Mouse (Mus musculus) right cerebral cortex, postnatal 14 days (tissue): ENCODE measurements around the gene Tlr6.
A peak's percentile ranks its signal among the peaks of the same experiment; 100 is the strongest.

Experiments used
- DNase-seq: peaks from one replicate; pipeline ENCODE4 v3.0.0; 2022

Gene Tlr6

GRCm38 (mm10) chr5:64959843-64960230 lies at the start of gene Tlr6:
TSS of gene Tlr6 (minus strand) at chr5:64960097.
- peak; percentile 61 for DNase-seq

GRCm38 (mm10) chr5:65006011-65006491 lies 46.2 kb upstream of the Tlr6 start:
- no peak for DNase-seq

- no peak for DNase-seq
Observed at GRCm38 (mm10) chr5:65005251-65005650, 45.4 kb upstream of the Tlr6 start.

- no peak for DNase-seq
Observed at GRCm38 (mm10) chr5:65003946-65004535, 44.1 kb upstream of the Tlr6 start.

GRCm38 (mm10) chr5:65002940-65003824 lies 43.3 kb upstream of the Tlr6 start:
- no peak for DNase-seq

- DNase-seq = no peak
Observed at GRCm38 (mm10) chr5:64995408-64995807, 35.5 kb upstream of the Tlr6 start.

GRCm38 (mm10) chr5:64992540-64992939 lies 32.6 kb upstream of the Tlr6 start:
- DNase-seq = no peak

GRCm38 (mm10) chr5:64989940-64990339 lies 30.0 kb upstream of the Tlr6 start:
- DNase-seq = no peak

GRCm38 (mm10) chr5:64985971-64986370 lies 26.1 kb upstream of the Tlr6 start:
- DNase-seq = no peak

- DNase-seq = no peak
Observed at GRCm38 (mm10) chr5:64977128-64977527, 17.2 kb upstream of the Tlr6 start.

GRCm38 (mm10) chr5:64975121-64975520 lies 15.2 kb upstream of the Tlr6 start:
- DNase-seq = no peak

- peak; percentile 30 for DNase-seq
Observed at GRCm38 (mm10) chr5:64969861-64970771, 10.2 kb upstream of the Tlr6 start, which contains the start of gene Fam114a1. TSS of gene Fam114a1 (plus strand) at chr5:64970071.

GRCm38 (mm10) chr5:64968961-64969860 lies 9.3 kb upstream of the Tlr6 start:
- DNase-seq = no peak

GRCm38 (mm10) chr5:64963735-64964134 lies 3.8 kb upstream of the Tlr6 start:
- no peak for DNase-seq

GRCm38 (mm10) chr5:64963271-64963670 lies 3.4 kb upstream of the Tlr6 start:
- no peak for DNase-seq

- no peak for DNase-seq
Observed at GRCm38 (mm10) chr5:64960857-64961391, 1.0 kb upstream of the Tlr6 start.

GRCm38 (mm10) chr5:64958991-64959842 lies 680 bp downstream of the Tlr6 start:
- DNase-seq = no peak

- DNase-seq = no peak
Observed at GRCm38 (mm10) chr5:64954931-64955330, 5.0 kb downstream of the Tlr6 start.

GRCm38 (mm10) chr5:64951486-64951885 lies 8.4 kb downstream of the Tlr6 start:
- no peak for DNase-seq

- DNase-seq = no peak
Observed at GRCm38 (mm10) chr5:64932775-64933174, 27.1 kb downstream of the Tlr6 start.

- no peak for DNase-seq
Observed at GRCm38 (mm10) chr5:64932215-64932614, 27.7 kb downstream of the Tlr6 start.
